9 mouse cellular contexts compared by ENCODE assay signal in the genomic region with DNA sequence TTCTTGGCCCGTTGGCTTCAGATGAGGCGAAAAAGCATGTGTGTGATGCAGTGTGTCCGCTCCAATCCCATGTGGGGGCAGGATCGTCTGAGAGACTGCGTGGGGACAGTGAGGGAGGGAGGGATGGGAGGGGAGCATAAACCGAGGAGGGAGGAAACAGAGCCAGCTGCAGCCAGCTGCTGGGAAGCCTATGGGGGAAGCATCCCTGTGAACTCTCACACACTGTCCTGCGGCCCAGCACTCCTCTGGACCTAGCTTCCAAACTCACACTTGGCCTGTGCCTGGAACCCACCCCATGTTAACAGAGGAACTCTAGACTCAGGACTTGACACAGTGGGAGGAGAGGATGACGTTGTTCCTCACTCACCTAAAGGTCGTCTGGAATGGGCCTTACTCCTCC. TPM values are rescaled to one million over a fixed set of nuclear protein-coding genes. Genes with fewer than 3 reads are reported as not detected.
DNase-seq lines count a peak whose midpoint lies in the region; ATAC-seq and TF ChIP-seq lines count a peak whose summit lies in the region.
"Had no signal": no experiment of that assay in that cellular context is flagged by ENCODE, and none has a peak within 500 bp of the region (broad histone marks: within the 10 kb centered on the region; RNA-seq: fewer than 3 reads in every experiment).

No protein-coding gene starts in this region.

- no peaks in the 10 kb centered on the region for H3K27me3 ChIP-seq in embryonic facial prominence, embryonic 10.5 days (replicated peaks; ENCODE audit: low read depth, poor library complexity, severe bottlenecking)
- no peaks in the 10 kb centered on the region for H3K27me3 ChIP-seq in midbrain, postnatal 0 days (ENCODE audit: insufficient read depth, low read length)
- H3K27me3 ChIP-seq: midbrain, embryonic 15.5 days had no signal

- H3K9me3 ChIP-seq in embryonic facial prominence, embryonic 10.5 days = no peaks in the 10 kb centered on the region
- no peaks in the 10 kb centered on the region for H3K9me3 ChIP-seq in midbrain, postnatal 0 days (ENCODE audit: low read length)
- H3K9me3 ChIP-seq: midbrain, embryonic 15.5 days had no signal

- TF ChIP-seq CTCF in midbrain, postnatal 0 days (IDR thresholded peaks at IDR 0.05) = no peak

- H3K4me1 ChIP-seq in embryonic facial prominence, embryonic 10.5 days = peaks cover 56% of the 10 kb centered on the region
- no peaks in the 10 kb centered on the region for H3K4me1 ChIP-seq in midbrain, postnatal 0 days (ENCODE audit: insufficient read depth, low read length)
- H3K4me1 ChIP-seq: midbrain, embryonic 15.5 days had no signal

- H3K36me3 ChIP-seq in embryonic facial prominence, embryonic 10.5 days (replicated peaks) = peaks cover 46% of the 10 kb centered on the region
- H3K36me3 ChIP-seq in midbrain, postnatal 0 days (ENCODE audit: insufficient read depth, low read length) = peaks cover 34% of the 10 kb centered on the region

- H3K4me2 ChIP-seq in midbrain, postnatal 0 days (ENCODE audit: low read depth, low read length, poor library complexity, severe bottlenecking) = no peak overlapping the region
- H3K4me2 ChIP-seq: midbrain, embryonic 15.5 days had no signal

- ATAC-seq in midbrain, postnatal 0 days (ENCODE audit: low FRiP score) = no peak
- ATAC-seq: midbrain, embryonic 15.5 days had no signal

- H3K4me3 ChIP-seq in embryonic facial prominence, embryonic 10.5 days = no peak overlapping the region; the same call in 1 of the 2 replicates
- no peak overlapping the region for H3K4me3 ChIP-seq in midbrain, postnatal 0 days (ENCODE audit: low read depth, low read length)
- H3K4me3 ChIP-seq: midbrain, embryonic 15.5 days had no signal

- peak overlapping the region; percentile 91 for H3K27ac ChIP-seq in embryonic facial prominence, embryonic 10.5 days (replicated peaks)
- no peak overlapping the region for H3K27ac ChIP-seq in midbrain, postnatal 0 days (ENCODE audit: low read depth, low read length)
- H3K27ac ChIP-seq: midbrain, embryonic 15.5 days had no signal

- WGBS in embryonic facial prominence, embryonic 10.5 days = 63% methylated on average over 9 of the region's 9 CpGs
- WGBS in midbrain, postnatal 0 days = 76% methylated on average over 9 of the region's 9 CpGs

- H3K9ac ChIP-seq in midbrain, postnatal 0 days (replicated peaks; ENCODE audit: low read length, poor library complexity, severe bottlenecking) = no peak overlapping the region
- H3K9ac ChIP-seq: midbrain, embryonic 15.5 days had no signal

- no peak for DNase-seq in embryonic facial prominence, embryonic 10.5 days (ENCODE audit: low spot score)
- peak; percentile 77 to 82 for DNase-seq in heart, adult 9 months (ENCODE audit: low spot score in 2 of 2)
- peak; percentile 53 for DNase-seq in kidney, adult 18-20 months
- peak; percentile 67 for DNase-seq in lung, postnatal 25 days (ENCODE audit: low spot score)
- no peak for DNase-seq in retina, postnatal 1 day
- DNase-seq in cerebellum, adult 11-12 months = no peak
- DNase-seq in midbrain, postnatal 0 days (ENCODE audit: low spot score) = no peak
- DNase-seq in adrenal gland, postnatal 4 days (ENCODE audit: low spot score in 2 of 2) = no peak

RNA-seq across cellular contexts. Expression of a gene that starts 6.4 kb away (rescaled TPM):
- polyA plus RNA-seq in embryonic facial prominence, embryonic 10.5 days (2016; fragmentation: Nextera tagmentation; extraction: Ambion mirVana) = 22.4 and 27.3 TPM in 2 replicates
- 4.5 and 6.2 TPM in 2 replicates for total RNA-seq in midbrain, postnatal 0 days (2014; rRNA removed)
- polyA plus RNA-seq in midbrain, postnatal 0 days (2015; fragmentation: Nextera tagmentation; extraction: Ambion mirVana) = 6.0 and 7.2 TPM in 2 replicates
- total RNA-seq in adrenal gland, postnatal 4 days (2021) = 10 to 100 TPM; 13.3 to 13.8 TPM

RNA-seq across cellular contexts. Expression of a gene that starts 6.4 kb away (rescaled TPM):
- 70.2 and 70.4 TPM in 2 replicates for polyA plus RNA-seq in embryonic facial prominence, embryonic 10.5 days (2016; fragmentation: Nextera tagmentation; extraction: Ambion mirVana)
- 106 and 114 TPM in 2 replicates for total RNA-seq in midbrain, postnatal 0 days (2014; rRNA removed)
- 56.6 and 61.7 TPM in 2 replicates for polyA plus RNA-seq in midbrain, postnatal 0 days (2015; fragmentation: Nextera tagmentation; extraction: Ambion mirVana)
- total RNA-seq in adrenal gland, postnatal 4 days (2021) = 100 to 1,000 TPM; 110 to 119 TPM

RNA-seq across cellular contexts. Expression of a gene that starts 11.3 kb away (rescaled TPM):
- polyA plus RNA-seq in embryonic facial prominence, embryonic 10.5 days (2016; fragmentation: Nextera tagmentation; extraction: Ambion mirVana) = 31.7 and 37.3 TPM in 2 replicates
- 61.7 and 62.8 TPM in 2 replicates for total RNA-seq in midbrain, postnatal 0 days (2014; rRNA removed)
- 52.1 and 52.7 TPM in 2 replicates for polyA plus RNA-seq in midbrain, postnatal 0 days (2015; fragmentation: Nextera tagmentation; extraction: Ambion mirVana)
- total RNA-seq in adrenal gland, postnatal 4 days (2021) = 10 to 100 TPM; 62.2 to 64.2 TPM

RNA-seq across cellular contexts. Expression of a gene that starts 19.4 kb away (rescaled TPM):
- not detected in 2 replicates for polyA plus RNA-seq in embryonic facial prominence, embryonic 10.5 days (2016; fragmentation: Nextera tagmentation; extraction: Ambion mirVana)
- total RNA-seq in midbrain, postnatal 0 days (2014; rRNA removed) = not detected in 2 replicates
- 0.59 and 0.86 TPM in 2 replicates for polyA plus RNA-seq in midbrain, postnatal 0 days (2015; fragmentation: Nextera tagmentation; extraction: Ambion mirVana)
- total RNA-seq in adrenal gland, postnatal 4 days (2021) = not detected

RNA-seq across cellular contexts. Expression of a gene that starts 30.6 kb away (rescaled TPM):
- 29.0 and 30.4 TPM in 2 replicates for polyA plus RNA-seq in embryonic facial prominence, embryonic 10.5 days (2016; fragmentation: Nextera tagmentation; extraction: Ambion mirVana)
- 36.4 and 40.0 TPM in 2 replicates for total RNA-seq in midbrain, postnatal 0 days (2014; rRNA removed)
- 15.7 and 16.4 TPM in 2 replicates for polyA plus RNA-seq in midbrain, postnatal 0 days (2015; fragmentation: Nextera tagmentation; extraction: Ambion mirVana)
- total RNA-seq in adrenal gland, postnatal 4 days (2021) = 10 to 100 TPM; 47.5 to 48.9 TPM

Comparison
In these comparisons a context has a peak if more than half of its experiments do, and no peak if none do; other contexts are left out.
1. DNase-seq: peak in heart, adult 9 months (2 of 2), kidney, adult 18-20 months (single experiment) and lung, postnatal 25 days (single experiment); none in embryonic facial prominence, embryonic 10.5 days (single experiment), retina, postnatal 1 day (single experiment), cerebellum, adult 11-12 months (single experiment), midbrain, postnatal 0 days (single experiment) and adrenal gland, postnatal 4 days (0 of 2).